Mouse (Mus musculus): Measurements from ENCODE around the gene Zic2. TPM values are rescaled to one million over a fixed set of nuclear protein-coding genes. Genes with fewer than 3 reads are reported as not detected.

Zic2 gene
- total and polyA plus RNA-seq, 3 experiments = 0.13 TPM; not detected in 2

GRCm38 (mm10) chr14:122477971-122478573 lies 2.8 kb downstream of the Zic2 start:
- H3K4me1 ChIP-seq (ENCODE audit: control insufficient read depth in 1 of 2, insufficient read depth in 2 of 2) = no peaks in the 10 kb centered on the region
- H3K9ac ChIP-seq (ENCODE audit: insufficient read depth, low read depth) = no peak overlapping the region
- no peaks in the 10 kb centered on the region for H3K27me3 ChIP-seq (replicated peaks)
- in situ Hi-C loops (cut with MboI; ENCODE audit: low pct_ligation_motif_present, low pct_unique_long_range_greater_than_20kb, low sequenced_read_pairs) = no loop called here
- dilution Hi-C loops (cut with MboI; ENCODE audit: extremely low pct_ligation_motif_present, extremely low pct_unique_long_range_greater_than_20kb, low sequenced_read_pairs) = no loop called here
- peaks cover 31% of the 10 kb centered on the region for H3K9me3 ChIP-seq (replicated peaks; ENCODE audit: low read length)
- DNase-seq (ENCODE audit: extremely low read depth) = no peak
- H3K4me3 ChIP-seq (replicated peaks in 1 of 3; ENCODE audit: low read depth in 2 of 3, low read length in 2 of 3, poor library complexity in 1 of 3) = no peak overlapping the region
- no peaks in the 10 kb centered on the region for H3K79me2 ChIP-seq (replicated peaks; ENCODE audit: control insufficient read depth, extremely low read depth, insufficient read depth, poor library complexity, severe bottlenecking)
- H3K36me3 ChIP-seq (replicated peaks in 1 of 2; ENCODE audit: control insufficient read depth in 1 of 2, insufficient read depth in 1 of 2, low read length in 1 of 2) = no peaks in the 10 kb centered on the region
- no peak overlapping the region for H3K4me2 ChIP-seq (ENCODE audit: insufficient read depth, low read depth, poor library complexity, severe bottlenecking)
- TF ChIP-seq EP300 (IDR thresholded peaks at IDR 0.05; ENCODE audit: low read length) (no peak), NELFE (IDR thresholded peaks at IDR 0.05; ENCODE audit: low read depth, low read length) (no peak), GABPA (IDR thresholded peaks at IDR 0.05; ENCODE audit: insufficient replicate concordance, low read depth, low read length) (no peak), CHD1 (IDR thresholded peaks at IDR 0.05; ENCODE audit: low read depth, low read length) (no peak), TCF12 (IDR thresholded peaks at IDR 0.05; ENCODE audit: low read depth, low read length) (no peak), JUND (conservative IDR thresholded peaks at IDR 0.05; ENCODE audit: low read depth, low read length) (no peak), ZMIZ1 (IDR thresholded peaks at IDR 0.05; ENCODE audit: low read depth, low read length) (no peak), BHLHE40 (IDR thresholded peaks at IDR 0.05; ENCODE audit: low read depth, low read length) (no peak), MAX (IDR thresholded peaks at IDR 0.05; ENCODE audit: low read length) (no peak), HCFC1 (IDR thresholded peaks at IDR 0.05; ENCODE audit: low read depth, low read length) (no peak), UBTF (IDR thresholded peaks at IDR 0.05; ENCODE audit: low read depth, low read length) (no peak), ZKSCAN1 (IDR thresholded peaks at IDR 0.05; ENCODE audit: borderline replicate concordance, low read depth, low read length) (no peak), KAT2A (IDR thresholded peaks at IDR 0.05; ENCODE audit: insufficient replicate concordance, low read length) (no peak), SIN3A (IDR thresholded peaks at IDR 0.05; ENCODE audit: low read length) (no peak), RAD21 (IDR thresholded peaks at IDR 0.05; ENCODE audit: low read depth, low read length) (no peak), MAFK (IDR thresholded peaks at IDR 0.05; ENCODE audit: insufficient replicate concordance, low read length) (no peak)
- H3K27ac ChIP-seq (ENCODE audit: insufficient read depth, low read depth) = no peak overlapping the region

- H3K27me3 ChIP-seq (replicated peaks) = no peaks in the 10 kb centered on the region
- no peak for TF ChIP-seq USF2 (conservative IDR thresholded peaks at IDR 0.05; ENCODE audit: low read depth, low read length)
- no peak for TF ChIP-seq TCF12 (IDR thresholded peaks at IDR 0.05; ENCODE audit: low read depth, low read length)
- TF ChIP-seq ELF1 (IDR thresholded peaks at IDR 0.05; ENCODE audit: low read depth, low read length) = no peak
- H3K27ac ChIP-seq (ENCODE audit: insufficient read depth, low read depth) = no peak overlapping the region
- in situ Hi-C loops (cut with MboI; ENCODE audit: low pct_ligation_motif_present, low pct_unique_long_range_greater_than_20kb, low sequenced_read_pairs) = no loop called here
- no peak overlapping the region for H3K4me2 ChIP-seq (ENCODE audit: insufficient read depth, low read depth, poor library complexity, severe bottlenecking)
- no peaks in the 10 kb centered on the region for H3K79me2 ChIP-seq (replicated peaks; ENCODE audit: control insufficient read depth, extremely low read depth, insufficient read depth, poor library complexity, severe bottlenecking)
- H3K4me1 ChIP-seq (ENCODE audit: control insufficient read depth in 1 of 2, insufficient read depth in 2 of 2) = peaks cover 0 to 3% of the 10 kb centered on the region in 2 experiments; a peak in 2 of 4 replicates
- no peak overlapping the region for H3K4me3 ChIP-seq (replicated peaks in 1 of 3; ENCODE audit: low read depth in 2 of 3, low read length in 2 of 3, poor library complexity in 1 of 3)
- DNase-seq (ENCODE audit: extremely low read depth) = no peak
- no peaks in the 10 kb centered on the region for H3K36me3 ChIP-seq (replicated peaks in 1 of 2; ENCODE audit: control insufficient read depth in 1 of 2, insufficient read depth in 1 of 2, low read length in 1 of 2)
- peaks cover 31% of the 10 kb centered on the region for H3K9me3 ChIP-seq (replicated peaks; ENCODE audit: low read length)
- dilution Hi-C loops (cut with MboI; ENCODE audit: extremely low pct_ligation_motif_present, extremely low pct_unique_long_range_greater_than_20kb, low sequenced_read_pairs) = no loop called here
- H3K9ac ChIP-seq (ENCODE audit: insufficient read depth, low read depth) = no peak overlapping the region
Observed at GRCm38 (mm10) chr14:122478574-122479011, 3.4 kb downstream of the Zic2 start.
